Mouse (Mus musculus) gastrocnemius, adult 8-10 months (tissue): ENCODE data around the gene Ccnd1. TPM values are rescaled to one million over a fixed set of nuclear protein-coding genes. Genes with fewer than 3 reads are reported as not detected.
"Not testable (repeated sequence)": the region's sequence is repeated elsewhere in the genome, so short reads cannot be mapped to it uniquely, and the experiment has no call there.

ENCODE experiments used
- DNase-seq, 2 experiments: peaks; one replicate each; pipeline ENCODE4 v3.0.0; 2022; ENCODE audit warnings: low spot score in 2 of 2
- total RNA-seq, 4 experiments: library from RNA; stranded (reverse); gene quantifications; 2 replicates each; pipeline ENCODE4 v1.2.4; 2022

Gene Ccnd1
- total RNA-seq, 4 experiments from 2014 or later = 2.3 to 6.9 (median 4.0) TPM

DNA sequence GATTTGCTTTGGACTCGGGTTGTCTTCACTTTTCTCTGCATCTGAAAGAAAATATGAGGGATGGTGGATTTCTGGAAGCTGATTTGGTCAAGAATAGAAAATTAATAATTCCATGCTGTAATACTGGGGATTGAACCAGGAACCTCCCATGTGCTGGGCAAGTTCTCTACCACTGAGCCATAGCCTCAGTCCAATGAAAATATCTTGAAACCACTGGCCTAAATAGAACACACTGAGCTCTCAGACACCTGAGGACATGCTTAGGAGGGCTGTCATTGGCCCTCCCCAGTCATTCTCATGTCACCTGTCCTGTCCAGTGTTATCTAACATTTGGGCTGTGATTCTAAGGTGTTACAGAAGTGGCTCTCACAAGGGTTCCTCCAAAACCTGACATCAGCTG lies 28.6 kb downstream of the Ccnd1 start:
- no peak for DNase-seq

- DNase-seq = no peak
Observed at GRCm38 (mm10) chr7:144908705-144909104, 31.0 kb downstream of the Ccnd1 start.

DNA sequence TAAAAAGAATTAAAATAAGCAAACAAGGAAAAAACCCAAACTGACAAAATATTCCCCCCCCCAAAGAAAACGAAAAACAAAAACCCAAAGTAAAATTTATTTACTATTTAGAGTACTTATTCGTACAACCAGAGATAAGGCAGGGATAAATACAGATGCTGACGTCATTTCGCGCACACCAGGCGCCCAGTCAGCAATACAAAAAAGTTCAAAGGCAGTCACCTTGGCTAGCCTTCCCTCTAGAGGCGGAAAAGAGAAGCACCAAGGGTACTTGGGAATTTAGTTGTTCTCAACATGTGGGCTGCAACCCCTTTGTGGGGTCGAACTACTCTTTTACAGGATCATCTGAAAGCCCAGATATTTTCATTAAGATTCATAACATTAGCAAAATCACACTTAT lies 31.9 kb downstream of the Ccnd1 start:
- no peak for DNase-seq

GRCm38 (mm10) chr7:144906708-144907397 lies 32.9 kb downstream of the Ccnd1 start:
- DNase-seq = peak in 1 of 2 experiments; percentile 23

DNA sequence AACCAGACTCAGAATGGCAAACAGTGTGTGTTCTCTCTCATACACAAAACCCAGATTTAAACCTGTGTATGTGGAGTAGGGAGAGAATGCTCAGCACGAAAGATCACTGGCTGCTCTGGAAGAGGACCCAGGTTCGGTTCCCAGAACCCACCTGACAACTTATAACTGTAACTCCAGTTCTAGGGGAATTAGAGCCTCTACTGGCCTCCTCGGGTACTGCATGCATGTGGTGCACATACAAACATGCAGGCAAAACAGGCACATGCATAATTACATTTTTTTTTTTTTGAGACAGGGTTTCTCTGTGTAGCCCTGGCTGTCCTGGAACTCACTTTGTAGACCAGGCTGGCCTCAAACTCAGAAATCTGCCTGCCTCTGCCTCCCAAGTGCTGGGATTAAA lies 34.2 kb downstream of the Ccnd1 start:
- not testable (repeated sequence) for DNase-seq

DNA sequence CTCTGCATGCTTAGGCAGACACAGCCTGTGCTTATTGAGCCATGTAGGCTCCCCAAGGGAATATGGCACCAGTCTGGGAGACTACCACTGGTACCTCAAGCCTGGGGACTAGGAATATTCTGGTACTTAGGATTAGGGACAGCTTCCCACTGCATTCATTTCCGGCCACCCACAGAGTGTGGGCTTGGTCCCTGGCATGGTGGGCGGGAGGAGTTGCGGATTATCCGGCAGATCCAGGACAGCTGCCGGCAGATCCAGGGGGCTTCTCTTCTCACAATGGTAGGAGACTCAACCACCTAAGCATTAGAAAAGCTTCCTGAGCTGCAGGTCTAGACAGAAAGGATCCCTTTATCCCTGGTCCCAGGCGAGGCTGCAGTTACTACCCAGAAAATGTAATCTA lies 41.2 kb downstream of the Ccnd1 start:
- DNase-seq = no peak

GRCm38 (mm10) chr7:144896294-144897218 lies 43.2 kb downstream of the Ccnd1 start, which contains the start of gene Fgf15:
Fgf15 (plus strand) TSS chr7:144896531.
- no peak for DNase-seq

DNA sequence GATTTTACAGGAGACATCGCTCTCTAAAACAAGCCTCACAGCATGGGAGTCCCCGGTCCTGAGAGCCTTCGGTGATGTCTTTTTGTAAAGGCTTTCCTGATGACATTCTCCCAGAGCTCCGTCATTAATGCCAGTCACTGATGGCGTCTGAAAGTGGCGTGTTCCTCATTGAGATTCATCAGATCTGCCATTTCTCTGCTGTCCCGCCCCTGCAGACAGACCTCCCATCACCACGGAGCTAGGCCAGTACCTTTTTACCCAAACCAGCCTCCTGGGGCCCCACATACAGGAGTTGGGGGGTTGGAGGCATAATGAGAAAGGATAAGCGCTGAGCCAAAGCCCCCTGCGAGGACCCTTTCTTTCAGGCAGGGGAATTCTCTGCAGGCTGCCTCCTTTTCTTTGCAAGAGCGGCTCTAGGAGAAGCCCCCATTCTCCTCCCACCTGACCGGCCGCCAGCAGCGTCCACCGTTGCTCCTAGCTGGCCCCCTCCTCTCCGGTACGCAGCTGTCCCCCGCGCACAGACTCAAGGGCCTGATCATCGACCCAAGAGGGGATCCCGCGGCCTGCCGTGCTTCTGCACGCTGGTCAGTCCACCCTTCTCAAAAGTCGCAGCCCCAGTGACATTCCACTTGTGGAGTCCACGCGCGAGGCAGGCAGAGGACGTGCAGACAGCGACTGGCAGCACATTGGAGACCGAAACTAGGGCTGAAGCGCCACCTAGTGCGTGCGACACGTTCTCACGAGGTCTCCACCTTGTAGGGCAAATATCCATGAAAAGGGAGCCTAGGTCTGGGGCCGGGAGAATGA lies 44.2 kb downstream of the Ccnd1 start:
- peak; percentile 32 to 47 for DNase-seq

DNA sequence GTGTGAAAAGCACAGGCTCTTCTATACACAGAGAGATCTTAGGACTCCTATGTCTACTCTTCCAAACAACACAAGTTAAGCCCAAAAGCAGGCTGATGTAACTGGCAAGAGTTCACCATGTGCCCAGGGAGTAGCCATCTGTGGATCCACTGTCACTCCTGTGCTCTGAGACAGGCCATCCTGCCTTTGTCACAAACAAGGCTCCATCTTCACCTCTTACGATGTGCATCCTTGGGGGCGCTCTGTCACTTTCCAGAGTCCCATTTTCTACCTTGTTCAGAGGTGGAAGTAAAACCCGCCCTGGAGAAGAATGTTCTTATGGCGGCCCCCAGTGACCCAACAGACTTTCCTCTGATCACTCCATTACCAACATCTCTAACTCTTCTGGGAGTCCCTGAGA lies 45.0 kb downstream of the Ccnd1 start:
- DNase-seq = no peak

DNA sequence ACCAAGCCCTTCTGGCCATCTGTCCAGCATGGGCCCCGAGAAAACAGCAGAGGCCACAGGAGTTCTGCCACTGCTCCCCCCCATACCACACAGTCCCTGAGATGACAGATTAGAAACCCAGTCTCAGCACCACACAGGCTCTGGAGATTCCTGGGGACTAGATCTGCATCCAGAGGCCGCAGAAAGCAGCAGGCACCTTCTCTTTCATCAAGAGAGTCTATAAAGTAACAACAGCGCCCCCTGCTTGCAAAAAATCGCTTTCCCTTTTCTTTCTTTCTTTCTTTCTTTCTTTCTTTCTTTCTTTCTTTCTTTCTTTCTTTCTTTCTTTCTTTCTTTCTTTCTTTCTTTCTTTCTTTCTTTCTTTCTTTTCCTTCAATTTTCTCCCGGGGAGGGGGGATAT lies 45.5 kb downstream of the Ccnd1 start:
- DNase-seq = no peak

- DNase-seq = no peak
Observed at GRCm38 (mm10) chr7:144892322-144892721, 47.4 kb downstream of the Ccnd1 start.

DNA sequence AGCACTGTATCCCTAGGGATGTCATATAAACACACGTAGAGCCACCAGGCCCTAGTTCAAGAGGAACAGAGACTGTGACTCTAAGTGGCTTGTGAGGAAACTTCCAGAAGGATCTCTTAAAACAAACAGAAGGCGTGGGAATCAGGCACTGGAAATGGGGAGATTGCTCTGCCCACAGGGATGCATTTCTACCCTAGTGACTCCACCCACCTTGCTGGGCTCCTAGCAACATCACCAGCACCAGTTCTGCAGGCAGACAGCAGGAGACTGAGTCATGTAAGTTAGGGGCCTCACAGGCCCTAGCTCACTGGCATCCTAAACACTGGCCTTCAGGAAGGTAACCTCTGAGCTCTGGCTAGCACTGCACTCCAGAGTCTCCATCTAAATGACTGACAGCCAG lies 47.9 kb downstream of the Ccnd1 start:
- no peak for DNase-seq

GRCm38 (mm10) chr7:144890661-144891060 lies 49.1 kb downstream of the Ccnd1 start:
- DNase-seq = not testable (repeated sequence)

DNA sequence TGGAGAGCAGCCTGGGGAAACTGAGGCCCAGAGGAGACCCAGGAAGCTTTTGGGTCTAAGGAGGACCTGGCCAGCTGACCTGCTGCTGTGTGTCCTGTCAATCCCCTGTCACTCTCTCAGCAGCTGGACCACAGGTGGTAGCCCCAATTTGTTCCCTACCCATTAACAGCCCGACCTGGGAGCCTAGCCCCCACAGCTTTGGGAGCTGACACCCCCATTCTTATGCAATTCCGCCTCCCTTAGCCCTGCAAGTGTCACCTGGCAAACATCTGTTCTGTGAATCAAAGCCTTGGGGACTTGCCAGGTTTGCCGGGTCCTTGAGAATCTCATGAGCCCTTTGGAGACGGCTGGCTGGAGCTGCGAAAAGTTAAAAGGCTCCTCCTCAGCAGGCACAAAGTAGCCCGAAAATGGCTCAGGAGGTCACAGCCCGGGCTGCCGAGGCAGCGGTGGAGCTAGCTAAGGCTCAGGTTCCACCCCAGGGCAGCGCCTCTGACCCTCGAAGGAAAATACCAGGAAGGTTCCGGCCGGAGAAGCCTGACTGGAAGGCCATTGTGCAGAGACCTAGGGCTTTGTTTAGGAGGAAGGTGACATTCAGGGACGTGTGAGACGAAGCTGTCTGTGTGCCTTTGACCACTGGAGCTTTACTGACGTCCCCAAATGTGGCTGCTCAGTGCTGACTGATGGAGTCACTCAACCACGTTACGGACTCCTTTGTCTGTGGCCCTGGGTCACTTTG lies 51.0 kb downstream of the Ccnd1 start:
- DNase-seq = no peak

DNA sequence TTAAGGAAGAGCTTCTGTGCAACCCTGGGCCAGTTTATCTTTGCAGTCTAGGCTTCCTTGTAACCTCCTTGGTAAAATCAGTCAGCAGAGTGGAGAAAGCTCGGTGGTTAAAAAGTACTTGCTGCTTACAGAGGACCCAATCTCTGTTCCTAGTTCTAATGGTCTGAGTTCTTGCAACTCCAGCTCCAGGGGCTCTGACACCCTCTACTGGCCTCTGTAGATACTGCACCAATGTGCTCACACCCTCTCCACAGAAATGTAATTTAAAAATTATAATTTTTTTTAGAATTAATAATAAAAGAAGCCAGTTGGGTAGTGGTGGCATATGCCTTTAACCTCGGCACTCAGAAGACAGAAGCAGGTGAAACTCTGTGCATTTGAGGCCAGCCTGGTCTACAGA lies 52.1 kb downstream of the Ccnd1 start:
- DNase-seq = no peak

DNA sequence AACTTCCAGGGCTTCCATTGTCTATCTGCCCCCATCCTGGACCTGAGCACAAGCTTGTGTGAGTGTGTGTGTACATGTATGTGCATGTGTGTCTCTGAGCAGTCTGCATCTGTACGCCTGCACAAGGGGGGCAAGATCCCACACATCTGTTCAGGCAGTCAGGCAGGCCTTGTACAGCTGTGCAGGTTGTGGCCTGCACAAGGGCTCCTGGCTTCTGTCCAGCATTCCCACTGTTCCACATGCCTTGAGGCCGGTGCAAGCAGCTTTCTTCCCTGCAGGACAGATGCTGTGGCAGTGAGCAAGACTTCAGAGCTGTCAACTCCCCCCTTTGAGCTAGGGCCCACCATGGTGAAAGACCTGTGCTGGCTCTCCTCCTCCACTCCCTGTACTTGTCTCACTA lies 56.6 kb downstream of the Ccnd1 start:
- no peak for DNase-seq

Other genes starting within 250 kb of the Ccnd1 start
- gene Ano1, start 188.0 kb downstream of the Ccnd1 start, total RNA-seq = 1 to 10 TPM; 1.1 to 2.7 (median 1.9) TPM
- not detected for gene Fgf3, start 101.8 kb downstream of the Ccnd1 start, total RNA-seq
- not detected for gene Fgf4, start 92.6 kb downstream of the Ccnd1 start, total RNA-seq
- not detected for gene Fgf15, start 43.4 kb downstream of the Ccnd1 start, total RNA-seq
- gene LTO1, start 24.8 kb downstream of the Ccnd1 start, total RNA-seq = 1 to 10 TPM; 7.8 to 8.9 (median 8.7) TPM